Mouse (Mus musculus) CH12.LX (cell line): ENCODE data around the gene Cfap45. TPM values are rescaled to one million over a fixed set of nuclear protein-coding genes. Genes with fewer than 3 reads are reported as not detected.

Experiments
- DNase-seq: peaks from one replicate; pipeline ENCODE4 v3.0.0-alpha.2; 2013; ENCODE audit errors: extremely low read depth
- H3K27ac ChIP-seq: 2 replicates; pipeline ENCODE4 v1.5.1; 2012; ENCODE audit warnings: low read depth, mild to moderate bottlenecking, control low read depth, moderate library complexity; ENCODE audit not compliant: insufficient read depth
- H3K27me3 ChIP-seq: replicated peaks from 2 replicates; pipeline ENCODE3; 2012; ENCODE audit warnings: inconsistent platforms
- H3K36me3 ChIP-seq, 2 experiments: replicated peaks in 1 of 2; 2 replicates each; pipeline versions ENCODE3 to v1.6.1; 2012; ENCODE audit warnings: inconsistent platforms in 1 of 2, low read length in 1 of 2, mild to moderate bottlenecking in 1 of 2, mixed read lengths in 1 of 2, moderate library complexity in 1 of 2; ENCODE audit not compliant: control insufficient read depth in 1 of 2, insufficient read depth in 1 of 2
- H3K4me1 ChIP-seq, 2 experiments: 2 replicates each; pipeline ENCODE4 v1.6.1; 2012; ENCODE audit warnings: inconsistent platforms in 1 of 2, moderate library complexity in 1 of 2; ENCODE audit not compliant: insufficient read depth in 2 of 2, control insufficient read depth in 1 of 2
- H3K4me2 ChIP-seq: 2 replicates; pipeline ENCODE4 v1.6.1; 2012; ENCODE audit warnings: low read depth, mild to moderate bottlenecking, control low read depth; ENCODE audit not compliant: poor library complexity, insufficient read depth, severe bottlenecking
- H3K4me3 ChIP-seq, 3 experiments: fragments of 150-350 bp in 1 of 3; sonication (generic) in 1 of 3; replicated peaks in 1 of 3; 2 replicates each; pipeline versions ENCODE3 to v1.5.1; 2011 to 2012; ENCODE audit warnings: low read depth in 2 of 3, low read length in 2 of 3, mild to moderate bottlenecking in 2 of 3, moderate library complexity in 2 of 3, control low read depth in 1 of 3, improper control_type of control experiment in 1 of 3, inconsistent platforms in 1 of 3, mixed read lengths in 1 of 3; ENCODE audit not compliant: poor library complexity in 1 of 3
- H3K79me2 ChIP-seq: replicated peaks from 2 replicates; pipeline ENCODE4 v1.6.1; 2012; ENCODE audit warnings: mild to moderate bottlenecking, moderate library complexity; ENCODE audit not compliant: control insufficient read depth, poor library complexity, insufficient read depth, severe bottlenecking; ENCODE audit errors: extremely low read depth
- H3K9ac ChIP-seq: 2 replicates; pipeline ENCODE4 v1.6.1; 2012; ENCODE audit warnings: low read depth, mild to moderate bottlenecking, control low read depth, moderate library complexity; ENCODE audit not compliant: insufficient read depth
- H3K9me3 ChIP-seq: replicated peaks from 2 replicates; pipeline ENCODE3; 2012; ENCODE audit warnings: low read length, inconsistent platforms, mixed read lengths
- BHLHE40 ChIP-seq: IDR thresholded peaks from 2 replicates; pipeline ENCODE4 v1.6.1; 2011; ENCODE audit warnings: mild to moderate bottlenecking, low read depth, low read length, improper control_type of control experiment
- CHD1 ChIP-seq: IDR thresholded peaks from 2 replicates; pipeline ENCODE4 v1.6.1; 2012; ENCODE audit warnings: low read depth, low read length, improper control_type of control experiment, inconsistent platforms
- CHD2 ChIP-seq: IDR thresholded peaks from 2 replicates; pipeline ENCODE4 v1.6.1; 2011; ENCODE audit warnings: low read length, improper control_type of control experiment
- CTCF ChIP-seq, 2 experiments: IDR thresholded peaks in 1 of 2; conservative IDR thresholded peaks in 1 of 2; 2 replicates each; pipeline ENCODE4 v1.5.1; 2011 to 2012; ENCODE audit warnings: low read depth in 2 of 2, low read length in 2 of 2, improper control_type of control experiment in 1 of 2, inconsistent platforms in 1 of 2, mild to moderate bottlenecking in 1 of 2, moderate library complexity in 1 of 2
- E2F4 ChIP-seq: IDR thresholded peaks from 2 replicates; pipeline ENCODE4 v1.6.1; 2011; ENCODE audit warnings: low read depth, low read length, improper control_type of control experiment; ENCODE audit not compliant: insufficient replicate concordance
- ELF1 ChIP-seq: IDR thresholded peaks from 2 replicates; pipeline ENCODE4 v1.6.1; 2014; ENCODE audit warnings: low read depth, mild to moderate bottlenecking, inconsistent platforms, low read length, improper control_type of control experiment
- EP300 ChIP-seq: IDR thresholded peaks from 2 replicates; pipeline ENCODE4 v1.6.1; 2011; ENCODE audit warnings: low read length, improper control_type of control experiment
- ETS1 ChIP-seq: conservative IDR thresholded peaks from 2 replicates; pipeline ENCODE4 v1.6.1; 2012; ENCODE audit warnings: low read depth, mild to moderate bottlenecking, inconsistent platforms, low read length, improper control_type of control experiment, moderate library complexity
- GABPA ChIP-seq: IDR thresholded peaks from 2 replicates; pipeline ENCODE4 v1.6.1; 2012; ENCODE audit warnings: low read depth, low read length, improper control_type of control experiment, inconsistent platforms; ENCODE audit not compliant: insufficient replicate concordance
- HCFC1 ChIP-seq: IDR thresholded peaks from 2 replicates; pipeline ENCODE4 v1.6.1; 2012; ENCODE audit warnings: low read depth, mild to moderate bottlenecking, inconsistent platforms, low read length, improper control_type of control experiment
- IRF4 ChIP-seq: IDR thresholded peaks from 2 replicates; pipeline ENCODE4 v1.6.1; 2014; ENCODE audit warnings: low read depth, mild to moderate bottlenecking, inconsistent platforms, low read length, improper control_type of control experiment
- JUN ChIP-seq: IDR thresholded peaks from 2 replicates; pipeline ENCODE4 v1.6.1; 2011; ENCODE audit warnings: low read depth, mild to moderate bottlenecking, low read length, improper control_type of control experiment, moderate library complexity; ENCODE audit not compliant: insufficient read depth
- JUND ChIP-seq: conservative IDR thresholded peaks from 2 replicates; pipeline ENCODE4 v1.6.1; 2011; ENCODE audit warnings: low read depth, low read length, improper control_type of control experiment
- KAT2A ChIP-seq: IDR thresholded peaks from 2 replicates; pipeline ENCODE4 v1.6.1; 2012; ENCODE audit warnings: low read length, improper control_type of control experiment, inconsistent platforms; ENCODE audit not compliant: insufficient replicate concordance
- MAFK ChIP-seq: IDR thresholded peaks from 2 replicates; pipeline ENCODE4 v1.6.1; 2011; ENCODE audit warnings: low read length, improper control_type of control experiment; ENCODE audit not compliant: insufficient replicate concordance
- MAX ChIP-seq: IDR thresholded peaks from 2 replicates; pipeline ENCODE4 v1.6.1; 2011; ENCODE audit warnings: low read length, improper control_type of control experiment
- MAZ ChIP-seq: IDR thresholded peaks from 2 replicates; pipeline ENCODE4 v1.6.1; 2012; ENCODE audit warnings: low read depth, mild to moderate bottlenecking, inconsistent platforms, low read length, improper control_type of control experiment, moderate library complexity
- MEF2A ChIP-seq: IDR thresholded peaks from 2 replicates; pipeline ENCODE4 v1.6.1; 2014; ENCODE audit warnings: low read depth, mild to moderate bottlenecking, inconsistent platforms, low read length, improper control_type of control experiment, borderline replicate concordance
- MXI1 ChIP-seq: IDR thresholded peaks from 2 replicates; pipeline ENCODE4 v1.6.1; 2011; ENCODE audit warnings: mild to moderate bottlenecking, low read depth, low read length, improper control_type of control experiment
- MYC ChIP-seq: IDR thresholded peaks from 2 replicates; pipeline ENCODE4 v1.6.1; 2011; ENCODE audit warnings: low read depth, mild to moderate bottlenecking, improper control_type of control experiment, low read length
- NELFE ChIP-seq: IDR thresholded peaks from 2 replicates; pipeline ENCODE4 v1.6.1; 2011; ENCODE audit warnings: low read depth, low read length, improper control_type of control experiment
- NRF1 ChIP-seq: IDR thresholded peaks from 2 replicates; pipeline ENCODE4 v1.6.1; 2014; ENCODE audit warnings: low read depth, mild to moderate bottlenecking, inconsistent platforms, low read length, improper control_type of control experiment, moderate library complexity
- PAX5 ChIP-seq: IDR thresholded peaks from 2 replicates; pipeline ENCODE4 v1.6.1; 2012; ENCODE audit warnings: low read length, inconsistent platforms, mixed read lengths
- POLR2A ChIP-seq: IDR thresholded peaks from 2 replicates; pipeline ENCODE4 v1.6.1; 2011; ENCODE audit warnings: low read depth, mild to moderate bottlenecking, improper control_type of control experiment, low read length
- POLR2AphosphoS2 ChIP-seq: IDR thresholded peaks from 2 replicates; pipeline ENCODE4 v1.6.1; 2011; ENCODE audit warnings: low read depth, low read length, improper control_type of control experiment
- RAD21 ChIP-seq: IDR thresholded peaks from 2 replicates; pipeline ENCODE4 v1.6.1; 2011; ENCODE audit warnings: low read depth, mild to moderate bottlenecking, low read length, improper control_type of control experiment, moderate library complexity
- RCOR1 ChIP-seq: conservative IDR thresholded peaks from 2 replicates; pipeline ENCODE4 v1.6.1; 2012; ENCODE audit warnings: low read depth, mild to moderate bottlenecking, inconsistent platforms, low read length, improper control_type of control experiment
- SIN3A ChIP-seq: IDR thresholded peaks from 2 replicates; pipeline ENCODE4 v1.6.1; 2012; ENCODE audit warnings: low read length, improper control_type of control experiment, inconsistent platforms
- SMC3 ChIP-seq: IDR thresholded peaks from 2 replicates; pipeline ENCODE4 v1.6.1; 2011; ENCODE audit warnings: low read depth, low read length, improper control_type of control experiment
- TBP ChIP-seq: conservative IDR thresholded peaks from 2 replicates; pipeline ENCODE4 v1.6.1; 2011; ENCODE audit warnings: low read depth, low read length, improper control_type of control experiment
- TCF12 ChIP-seq: IDR thresholded peaks from 2 replicates; pipeline ENCODE4 v1.6.1; 2014; ENCODE audit warnings: low read depth, mild to moderate bottlenecking, inconsistent platforms, low read length, improper control_type of control experiment
- UBTF ChIP-seq: IDR thresholded peaks from 2 replicates; pipeline ENCODE4 v1.6.1; 2012; ENCODE audit warnings: low read depth, mild to moderate bottlenecking, inconsistent platforms, low read length, improper control_type of control experiment, moderate library complexity
- USF1 ChIP-seq: IDR thresholded peaks from 2 replicates; pipeline ENCODE4 v1.6.1; 2014; ENCODE audit warnings: low read depth, mild to moderate bottlenecking, inconsistent platforms, low read length, improper control_type of control experiment
- USF2 ChIP-seq: conservative IDR thresholded peaks from 2 replicates; pipeline ENCODE4 v1.6.1; 2011; ENCODE audit warnings: low read depth, low read length, improper control_type of control experiment
- ZC3H11A ChIP-seq: IDR thresholded peaks from 2 replicates; pipeline ENCODE4 v1.6.1; 2012; ENCODE audit warnings: low read depth, mild to moderate bottlenecking, inconsistent platforms, low read length, improper control_type of control experiment
- ZKSCAN1 ChIP-seq: IDR thresholded peaks from 2 replicates; pipeline ENCODE4 v1.6.1; 2012; ENCODE audit warnings: low read depth, inconsistent platforms, low read length, improper control_type of control experiment, borderline replicate concordance
- ZMIZ1 ChIP-seq: IDR thresholded peaks from 2 replicates; pipeline ENCODE4 v1.6.1; 2012; ENCODE audit warnings: low read depth, mild to moderate bottlenecking, inconsistent platforms, low read length, improper control_type of control experiment
- ZNF384 ChIP-seq: IDR thresholded peaks from 2 replicates; pipeline ENCODE4 v1.6.1; 2012; ENCODE audit warnings: low read depth, low read length, improper control_type of control experiment, inconsistent platforms
- dilution Hi-C: fragments of 300-500 bp; cut with MboI; formaldehyde crosslinking; loops from 2 replicates; pipeline ENCODE4 v1.14.3; 2020; ENCODE audit warnings: low sequenced_read_pairs; ENCODE audit not compliant: extremely low pct_unique_long_range_greater_than_20kb, extremely low pct_ligation_motif_present
- in situ Hi-C: fragments of 300-500 bp; cut with MboI; formaldehyde crosslinking; loops from 3 replicates; pipeline ENCODE4 v1.14.3; 2019; ENCODE audit warnings: low sequenced_read_pairs, low pct_ligation_motif_present, low pct_unique_long_range_greater_than_20kb, mixed read lengths
- polyA plus RNA-seq: library from polyadenylated mRNA; unstranded; fragments of >175 nt; gene quantifications from 2 replicates; pipeline ENCODE4 v1.2.1, GENCODE M21; 2012; ENCODE audit warnings: low read depth; ENCODE audit not compliant: insufficient read length
- total RNA-seq, 2 experiments: library from RNA; depleted of rRNA; stranded (reverse); fragments of 300-350 nt in 1 of 2; fragments of >200 nt in 1 of 2; gene quantifications; 2 replicates each; pipeline ENCODE4 v1.2.3; 2012 to 2014

The Cfap45 gene
- total and polyA plus RNA-seq, 3 experiments = not detected

DNA sequence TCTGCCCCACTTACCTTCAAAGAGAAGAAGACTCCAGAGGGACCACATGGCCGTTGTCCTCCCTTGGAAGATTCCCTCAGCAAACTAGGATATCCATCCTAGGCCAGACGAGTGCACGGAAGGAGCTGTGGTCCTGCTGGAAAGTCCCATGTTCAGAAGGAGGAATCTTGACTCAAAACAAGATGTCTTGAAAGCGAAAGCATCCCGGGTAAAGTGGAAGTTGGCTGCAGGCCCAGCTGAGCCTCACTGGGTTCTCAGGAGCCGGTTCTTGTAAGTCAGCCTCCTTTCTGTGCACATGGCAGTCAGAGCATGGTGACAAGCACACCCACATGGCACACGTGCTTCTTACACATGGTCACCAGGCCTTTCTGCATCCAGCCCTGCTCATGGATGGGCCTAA, 69.8 kb downstream of the Cfap45 start, which contains the start of gene Slamf8:
Slamf8 (minus strand) TSS at position 184 of the 400 bp plus-strand sequence.
- in situ Hi-C loops = no loop called here

DNA sequence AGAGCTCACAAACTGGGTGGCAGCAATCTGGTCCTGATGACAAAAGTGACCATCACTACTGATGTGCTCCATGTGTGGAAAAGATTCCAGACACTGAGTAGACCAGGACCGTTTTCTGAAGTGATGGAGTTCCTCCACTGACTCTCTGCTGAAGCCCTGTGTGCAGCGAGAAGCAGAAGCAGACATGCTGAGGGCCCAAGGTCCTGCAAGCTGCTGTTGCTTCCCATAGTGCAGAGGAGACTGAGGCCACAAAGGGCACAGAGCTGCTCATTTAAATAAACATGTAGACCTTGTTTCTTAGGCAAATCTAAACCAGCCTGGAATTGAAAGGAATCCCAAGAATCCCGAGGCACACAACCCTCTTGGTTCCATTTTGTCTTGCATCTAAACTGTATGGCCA, 72.7 kb downstream of the Cfap45 start:
- no peak for TF ChIP-seq E2F4
- TF ChIP-seq CHD2 = no peak
- no peak for TF ChIP-seq ZKSCAN1
- TF ChIP-seq POLR2AphosphoS2 = no peak
- TF ChIP-seq BHLHE40 = no peak
- TF ChIP-seq KAT2A = no peak
- no peak for TF ChIP-seq RCOR1
- no peak for TF ChIP-seq SMC3
- no peak for TF ChIP-seq USF2
- no peak for TF ChIP-seq ZC3H11A
- no peak for TF ChIP-seq MAFK
- TF ChIP-seq TBP = no peak
- H3K9me3 ChIP-seq = no peaks in the 10 kb centered on the region
- no peak for DNase-seq
- dilution Hi-C loops (no loop called here), in situ Hi-C loops (no loop called here)
- peaks cover 7% of the 10 kb centered on the region for H3K27me3 ChIP-seq
- no peak overlapping the region for H3K27ac ChIP-seq
- no peak overlapping the region for H3K4me2 ChIP-seq
- no peaks in the 10 kb centered on the region for H3K36me3 ChIP-seq
- no peak overlapping the region for H3K4me3 ChIP-seq
- H3K9ac ChIP-seq = no peak overlapping the region
- peaks cover 8 to 16% of the 10 kb centered on the region in 2 experiments for H3K4me1 ChIP-seq
- no peaks in the 10 kb centered on the region for H3K79me2 ChIP-seq

More for the DNA sequence above, 69.8 kb downstream of the Cfap45 start, which contains the start of gene Slamf8:
- Histone ChIP-seq H3K27ac (no peak within 1 kb of the TSS), H3K4me2 (peak within 1 kb of the TSS; percentile 14; the same call in 1 of the 2 replicates), H3K4me3 (no peak within 1 kb of the TSS), H3K9me3 (no peaks in the 10 kb centered on the region), H3K9ac (no peak within 1 kb of the TSS), H3K36me3 (no peaks in the 10 kb centered on the region), H3K27me3 (no peaks in the 10 kb centered on the region), H3K79me2 (no peaks in the 10 kb centered on the region), H3K4me1 (peaks cover 8 to 24% of the 10 kb centered on the region in 2 experiments)
- dilution Hi-C loops = no loop called here
- TF ChIP-seq RAD21 (no peak), MEF2A (no peak), E2F4 (no peak), USF2 (no peak), SIN3A (no peak), ZNF384 (no peak), CHD2 (no peak), ZC3H11A (no peak), BHLHE40 (peak; percentile 73), MAX (peak; percentile 89), JUND (peak; percentile 34), ZKSCAN1 (no peak), NELFE (no peak), CTCF (conservative IDR thresholded peaks at IDR 0.05 in 1 of 2, IDR thresholded peaks at IDR 0.05 in 1 of 2; ENCODE audit: low read depth in 2 of 2, low read length in 2 of 2) (no peak), NRF1 (no peak), CHD1 (no peak), ELF1 (no peak), MAFK (no peak), RCOR1 (no peak), HCFC1 (no peak), ETS1 (no peak), POLR2A (no peak), SMC3 (no peak), MXI1 (peak; percentile 72), MAZ (no peak), GABPA (no peak), ZMIZ1 (no peak), TCF12 (no peak), UBTF (no peak), MYC (peak; percentile 90), EP300 (peak; percentile 63), TBP (no peak), KAT2A (no peak), JUN (no peak), USF1 (no peak), IRF4 (peak; percentile 76), PAX5 (no peak), POLR2AphosphoS2 (no peak)
- peak; percentile 39 for DNase-seq
